Mouse (Mus musculus) gastrocnemius, postnatal 25 days (tissue): ENCODE measurements around the gene Lysmd2. TPM values are rescaled to one million over a fixed set of nuclear protein-coding genes. Genes with fewer than 3 reads are reported as not detected.
A peak's percentile ranks its signal among the peaks of the same experiment; 100 is the strongest.
"Not testable (repeated sequence)": the region's sequence is repeated elsewhere in the genome, so short reads cannot be mapped to it uniquely, and the experiment has no call there.

Source experiments
- DNase-seq: peaks from one replicate; pipeline ENCODE4 v3.0.0; 2022
- long read RNA-seq, 2 experiments: library from polyadenylated mRNA; stranded (forward); transcript quantifications; one replicate each; pipeline ENCODE4 v2.0.0; 2021
- total RNA-seq, 2 experiments: library from RNA; stranded (reverse); gene quantifications; 1 replicate in 1 of 2; 2 replicates in 1 of 2; pipeline ENCODE4 v1.2.3; 2021

Lysmd2 gene
- 1 to 10 TPM; 4.9 to 7.3 TPM for total RNA-seq
- long read RNA-seq, experiment 1, transcript Lysmd2-201 (3 exons, 1,189 nt): major isoform, 18 of 21 reads
- long read RNA-seq, experiment 1, partial matches to known transcripts: 0 of 21 reads
- long read RNA-seq, experiment 1, other reads (novel, unspliced or antisense): 2 of 21 reads
- long read RNA-seq, experiment 2, transcript Lysmd2-201 (3 exons, 1,189 nt): major isoform, 24 of 25 reads
- long read RNA-seq, experiment 2, partial matches to known transcripts: 0 of 25 reads
- long read RNA-seq, experiment 2, other reads (novel, unspliced or antisense): 1 of 25 reads

GRCm38 (mm10) chr9:75625556-75626307, at the start of gene Lysmd2:
Lysmd2 (plus strand) TSS chr9:75625741.
- DNase-seq: peak; percentile 82

- no peak for DNase-seq
These were observed 46.2 kb upstream of the Lysmd2 start for GRCm38 (mm10) chr9:75579321-75579720.

GRCm38 (mm10) chr9:75581694-75582350, 43.7 kb upstream of the Lysmd2 start:
- no peak for DNase-seq

- no peak for DNase-seq
These were observed 35.4 kb upstream of the Lysmd2 start for GRCm38 (mm10) chr9:75589850-75590790.

GRCm38 (mm10) chr9:75593481-75593880, 32.1 kb upstream of the Lysmd2 start:
- DNase-seq: no peak

GRCm38 (mm10) chr9:75597036-75597435, 28.5 kb upstream of the Lysmd2 start:
- DNase-seq: no peak

GRCm38 (mm10) chr9:75597596-75597995, 27.9 kb upstream of the Lysmd2 start:
- no peak for DNase-seq

- DNase-seq: no peak
These were observed 26.2 kb upstream of the Lysmd2 start for GRCm38 (mm10) chr9:75599191-75599841.

- DNase-seq: peak; percentile 48
These were observed 25.2 kb upstream of the Lysmd2 start for GRCm38 (mm10) chr9:75600166-75600934.

- peak; percentile 23 for DNase-seq
These were observed 24.0 kb upstream of the Lysmd2 start for GRCm38 (mm10) chr9:75601510-75601909.

GRCm38 (mm10) chr9:75607496-75607895, 18.0 kb upstream of the Lysmd2 start:
- no peak for DNase-seq

GRCm38 (mm10) chr9:75609505-75609904, 16.0 kb upstream of the Lysmd2 start:
- DNase-seq: no peak

GRCm38 (mm10) chr9:75609965-75610364, 15.6 kb upstream of the Lysmd2 start:
- DNase-seq: no peak

- DNase-seq: peak; percentile 31
These were observed 14.7 kb upstream of the Lysmd2 start, which contains the start of gene Tmod2 for GRCm38 (mm10) chr9:75610571-75611493. Tmod2 (minus strand) TSS chr9:75611325.

- DNase-seq: no peak
These were observed 9.0 kb upstream of the Lysmd2 start for GRCm38 (mm10) chr9:75616560-75616959.

GRCm38 (mm10) chr9:75618836-75619400, 6.6 kb upstream of the Lysmd2 start:
- no peak for DNase-seq

- not testable (repeated sequence) for DNase-seq
These were observed 5.8 kb upstream of the Lysmd2 start for GRCm38 (mm10) chr9:75619761-75620160.

GRCm38 (mm10) chr9:75621428-75621827, 4.1 kb upstream of the Lysmd2 start:
- DNase-seq: no peak

GRCm38 (mm10) chr9:75624983-75625555, 472 bp upstream of the Lysmd2 start:
- no peak for DNase-seq
